Mouse (Mus musculus) embryonic facial prominence, embryonic 15.5 days (tissue): ENCODE measurements around the gene Tesk1. TPM values are rescaled to one million over a fixed set of nuclear protein-coding genes. Genes with fewer than 3 reads are reported as not detected.

ENCODE experiments used
- ATAC-seq: fragments of 200-750 bp; cut with Nextera tagmentation; 2 replicates; pipeline ENCODE4 v1.8.0; 2017; ENCODE audit warnings: low read depth, moderate TSS enrichment; ENCODE audit not compliant: insufficient number of reproducible peaks, low FRiP score, low TSS enrichment
- H3K27ac ChIP-seq: fragments of 300-500 bp; sonication (generic); replicated peaks from 2 replicates; pipeline ENCODE4 v1.5.1; 2015; ENCODE audit warnings: mild to moderate bottlenecking, inconsistent platforms
- H3K27me3 ChIP-seq: fragments of 300-500 bp; sonication (generic); 2 replicates; pipeline ENCODE4 v1.6.1; 2015; ENCODE audit warnings: inconsistent platforms
- H3K36me3 ChIP-seq: fragments of 300-500 bp; sonication (generic); 2 replicates; pipeline ENCODE4 v1.6.1; 2015; ENCODE audit warnings: mild to moderate bottlenecking, inconsistent platforms
- H3K4me1 ChIP-seq: fragments of 300-500 bp; sonication (generic); 2 replicates; pipeline ENCODE4 v1.6.1; 2015; ENCODE audit warnings: inconsistent platforms
- H3K4me2 ChIP-seq: fragments of 300-500 bp; sonication (generic); replicated peaks from 2 replicates; pipeline ENCODE4 v1.6.1; 2015; ENCODE audit warnings: mild to moderate bottlenecking, inconsistent platforms
- H3K4me3 ChIP-seq: fragments of 300-500 bp; sonication (generic); replicated peaks from 2 replicates; pipeline ENCODE4 v1.5.1; 2015; ENCODE audit warnings: mild to moderate bottlenecking, inconsistent platforms
- H3K9ac ChIP-seq: fragments of 300-500 bp; sonication (generic); 2 replicates; pipeline ENCODE4 v1.6.1; 2015; ENCODE audit warnings: inconsistent platforms
- H3K9me3 ChIP-seq: fragments of 300-500 bp; sonication (generic); replicated peaks from 2 replicates; pipeline ENCODE4 v1.6.1; 2016; ENCODE audit warnings: inconsistent platforms
- WGBS: fragments of 180-500 bp; shearing (Covaris S2); methylation state at CpG from one replicate; pipeline ENCODE4 v1.1.7; 2015; 5-methylcytosine and 5-hydroxymethylcytosine counted together
- polyA plus RNA-seq: library from polyadenylated mRNA; unstranded; fragments of >200 nt; fragmentation: Nextera tagmentation; extraction: Ambion mirVana; gene quantifications from 2 replicates; pipeline ENCODE4 v1.2.1, GENCODE M21; 2015

Gene Tesk1
- polyA plus RNA-seq, 1 experiment from 2014 or later = 9.2 TPM

DNA sequence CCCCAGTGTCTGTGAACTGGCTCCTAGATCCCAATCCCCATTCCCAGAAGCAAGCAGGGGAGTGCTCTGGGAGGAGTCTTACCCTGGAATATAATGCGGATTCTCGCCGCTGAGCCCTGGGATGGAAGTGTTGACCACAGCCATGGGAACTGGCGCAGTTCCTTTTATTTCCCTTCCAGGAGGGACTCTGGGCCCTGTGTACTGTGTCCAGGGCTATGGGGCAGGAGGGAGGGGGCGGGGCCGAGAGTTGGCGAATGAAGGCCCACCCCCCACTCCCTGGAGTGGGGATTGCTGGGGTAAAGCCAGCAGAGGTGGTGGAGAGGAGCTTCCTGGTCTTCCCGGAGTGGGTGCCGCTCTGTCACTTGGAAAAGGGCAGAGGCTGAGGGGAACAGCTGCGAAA, 12.8 kb upstream of the Tesk1 start, which contains the start of gene Fam166b:
Fam166b (minus strand) TSS at position 189 of the 400 bp plus-strand sequence.
- Histone ChIP-seq H3K9ac (no peak within 1 kb of the TSS), H3K27ac (no peak within 1 kb of the TSS), H3K4me2 (no peak within 1 kb of the TSS), H3K4me1 (peaks cover 27% of the 10 kb centered on the region), H3K36me3 (peaks cover 27% of the 10 kb centered on the region), H3K9me3 (no peaks in the 10 kb centered on the region), H3K27me3 (peaks cover 41% of the 10 kb centered on the region), H3K4me3 (no peak within 1 kb of the TSS)
- ATAC-seq = no peak
- WGBS = 13% methylated on average over 10 of the region's 10 CpGs

DNA sequence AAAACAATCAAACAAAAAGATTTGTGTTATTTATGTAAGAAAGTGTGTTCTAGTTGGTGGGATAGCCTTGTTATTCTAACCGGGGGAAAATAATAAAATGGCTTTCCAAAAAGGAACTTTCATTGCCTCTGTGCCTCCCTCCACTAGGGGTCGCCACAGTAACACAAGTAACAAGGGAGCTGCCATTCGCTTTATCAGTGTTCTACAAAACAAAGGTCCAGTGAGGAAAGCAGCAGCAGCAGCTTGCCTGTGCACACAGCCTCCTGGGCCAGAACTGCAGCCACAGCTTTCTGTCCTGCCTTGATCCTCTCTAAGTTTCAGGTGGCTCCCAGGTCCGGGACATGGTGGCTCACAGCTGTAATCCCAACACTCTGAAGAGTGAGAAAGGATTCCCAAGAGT, 10.0 kb upstream of the Tesk1 start:
- Histone ChIP-seq H3K9me3 (no peaks in the 10 kb centered on the region), H3K36me3 (peaks cover under 1% of the 10 kb centered on the region; the same call in 1 of the 2 replicates), H3K4me1 (peaks cover 19% of the 10 kb centered on the region), H3K9ac (no peak overlapping the region), H3K27me3 (peaks cover 22% of the 10 kb centered on the region), H3K4me3 (no peak overlapping the region), H3K4me2 (no peak overlapping the region), H3K27ac (no peak overlapping the region)
- ATAC-seq = no peak
- 2% methylated on average over 4 of the region's 4 CpGs for WGBS

DNA sequence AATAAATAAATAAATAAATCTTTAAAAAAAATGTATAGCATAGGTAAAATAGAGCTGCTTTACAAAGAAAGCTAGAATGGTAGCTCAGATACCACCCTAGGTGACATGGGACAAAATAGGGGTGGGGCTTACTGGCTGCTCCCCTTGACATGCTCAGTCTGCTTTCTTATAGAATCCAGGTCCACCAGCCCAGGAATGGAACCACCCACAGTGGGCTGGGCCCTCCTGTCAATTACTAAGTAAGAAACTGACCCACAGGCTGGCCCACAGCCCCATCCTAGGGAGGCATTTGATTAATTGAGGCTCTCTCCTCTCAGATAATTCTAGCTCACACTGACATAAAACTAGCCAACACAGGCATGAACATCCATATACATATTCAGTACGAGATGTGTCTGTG, 8.9 kb upstream of the Tesk1 start:
- WGBS = 78% methylated on average over 1 of the region's 1 CpGs
- no peak overlapping the region for H3K4me2 ChIP-seq
- no peak for ATAC-seq
- no peaks in the 10 kb centered on the region for H3K9me3 ChIP-seq
- no peak overlapping the region for H3K9ac ChIP-seq
- H3K27ac ChIP-seq = no peak overlapping the region
- H3K27me3 ChIP-seq = peaks cover 11% of the 10 kb centered on the region
- H3K36me3 ChIP-seq = no peaks in the 10 kb centered on the region
- no peak overlapping the region for H3K4me3 ChIP-seq
- H3K4me1 ChIP-seq = peaks cover 11% of the 10 kb centered on the region; the same call in 1 of the 2 replicates

DNA sequence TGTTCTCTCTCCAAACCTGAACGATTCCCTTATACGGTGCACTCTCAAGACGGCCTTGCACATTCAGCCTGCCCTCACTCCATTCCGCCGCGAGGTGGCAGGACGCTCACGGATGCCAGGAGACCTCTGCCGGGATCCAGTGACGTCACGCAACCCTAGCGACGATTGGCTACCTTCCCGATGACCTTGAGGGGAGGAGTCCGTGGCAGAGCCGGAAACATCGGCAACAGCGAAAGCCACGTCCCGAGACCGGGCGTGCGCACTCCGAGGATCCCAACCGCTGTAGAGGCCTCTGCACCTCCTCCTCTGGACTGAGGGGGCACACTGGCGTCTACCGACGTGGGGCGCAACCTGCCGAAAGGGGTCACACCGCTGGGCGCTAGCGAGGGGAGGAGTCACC, 305 bp downstream of the Tesk1 start:
- ATAC-seq = peak; percentile 94
- peak overlapping the region; percentile 96 for H3K4me3 ChIP-seq
- peak overlapping the region; percentile 79 for H3K4me2 ChIP-seq
- H3K9ac ChIP-seq = peak overlapping the region; percentile 96
- H3K27me3 ChIP-seq = no peaks in the 10 kb centered on the region
- H3K4me1 ChIP-seq = peaks cover 19% of the 10 kb centered on the region
- WGBS = under 1% methylated on average over 33 of the region's 33 CpGs
- peak overlapping the region; percentile 94 for H3K27ac ChIP-seq
- no peaks in the 10 kb centered on the region for H3K9me3 ChIP-seq
- H3K36me3 ChIP-seq = peaks cover 23% of the 10 kb centered on the region

DNA sequence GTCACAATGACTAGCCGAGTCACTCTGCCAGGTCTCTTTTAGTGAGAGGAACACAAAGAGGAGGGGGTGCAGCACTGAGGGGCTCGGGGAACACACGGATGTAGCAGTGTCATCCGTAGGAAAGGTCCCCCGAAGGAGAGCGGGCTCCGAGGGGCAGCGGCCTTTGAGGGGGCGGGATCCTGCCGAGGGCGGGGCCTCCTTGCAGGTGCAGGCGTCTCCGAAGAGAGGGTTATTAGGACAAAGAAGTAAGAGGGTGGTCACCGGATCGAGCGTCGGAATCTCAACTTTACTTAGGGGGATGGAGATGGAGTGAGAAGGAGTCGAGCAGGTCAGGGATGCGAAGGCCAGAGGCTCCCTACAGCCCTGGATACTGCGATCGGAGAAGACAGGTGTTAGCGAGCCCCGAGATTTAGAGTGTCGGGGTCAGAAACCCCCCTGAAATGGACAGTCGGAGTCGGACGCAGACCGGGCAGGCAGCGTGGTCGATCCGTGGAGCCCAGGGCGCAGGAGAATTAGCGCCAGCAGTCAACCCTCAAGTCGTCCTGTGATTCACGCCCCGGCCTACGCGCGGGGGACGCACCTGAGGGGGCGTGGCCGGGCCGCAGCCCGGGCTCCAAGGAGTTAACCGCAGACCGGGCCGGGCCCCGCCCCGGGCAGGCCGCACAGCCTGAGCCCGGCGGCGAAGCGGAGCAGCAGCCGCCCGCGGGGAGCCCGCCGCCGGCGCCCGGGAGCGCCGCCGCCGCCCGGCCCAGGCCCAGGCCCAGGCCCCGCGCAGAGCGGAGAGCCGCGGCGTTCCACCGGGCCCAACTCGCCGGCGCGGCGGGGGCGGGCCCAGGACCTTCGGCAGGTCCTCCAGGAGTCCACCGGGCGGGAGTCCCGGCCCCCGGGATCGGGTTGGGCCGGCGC, 970 bp downstream of the Tesk1 start:
- Histone ChIP-seq H3K9me3 (no peaks in the 10 kb centered on the region), H3K36me3 (peaks cover 30% of the 10 kb centered on the region), H3K9ac (peak overlapping the region; percentile 96), H3K4me3 (peak overlapping the region; percentile 96), H3K4me1 (peaks cover 23% of the 10 kb centered on the region), H3K27ac (peak overlapping the region; percentile 94), H3K27me3 (no peaks in the 10 kb centered on the region), H3K4me2 (peak overlapping the region; percentile 79)
- peak; percentile 68 for ATAC-seq
- WGBS = under 1% methylated on average over 80 of the region's 88 CpGs

DNA sequence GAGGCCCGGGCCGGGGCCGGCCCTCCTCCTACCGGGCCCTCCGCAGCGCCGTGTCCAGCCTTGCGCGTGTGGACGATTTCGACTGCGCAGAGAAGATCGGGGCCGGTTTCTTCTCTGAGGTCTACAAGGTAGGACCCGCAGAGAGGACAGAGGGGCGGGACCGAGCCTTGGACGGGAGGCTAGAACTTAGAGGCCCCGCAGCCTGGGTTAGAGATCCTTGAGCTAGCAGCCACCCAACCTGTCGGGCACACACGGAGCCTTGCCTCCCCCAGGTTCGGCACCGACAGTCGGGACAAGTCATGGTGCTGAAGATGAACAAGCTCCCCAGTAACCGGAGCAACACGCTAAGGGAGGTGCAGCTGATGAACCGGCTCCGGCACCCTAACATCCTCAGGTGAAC, 1.8 kb downstream of the Tesk1 start:
- peak overlapping the region; percentile 96 for H3K4me3 ChIP-seq
- H3K9ac ChIP-seq = peak overlapping the region; percentile 96
- H3K27ac ChIP-seq = peak overlapping the region; percentile 94
- H3K27me3 ChIP-seq = no peaks in the 10 kb centered on the region
- under 1% methylated on average over 28 of the region's 28 CpGs for WGBS
- peaks cover 30% of the 10 kb centered on the region for H3K4me1 ChIP-seq
- peaks cover 31% of the 10 kb centered on the region for H3K36me3 ChIP-seq
- H3K4me2 ChIP-seq = peak overlapping the region; percentile 79
- no peak for ATAC-seq
- no peaks in the 10 kb centered on the region for H3K9me3 ChIP-seq

DNA sequence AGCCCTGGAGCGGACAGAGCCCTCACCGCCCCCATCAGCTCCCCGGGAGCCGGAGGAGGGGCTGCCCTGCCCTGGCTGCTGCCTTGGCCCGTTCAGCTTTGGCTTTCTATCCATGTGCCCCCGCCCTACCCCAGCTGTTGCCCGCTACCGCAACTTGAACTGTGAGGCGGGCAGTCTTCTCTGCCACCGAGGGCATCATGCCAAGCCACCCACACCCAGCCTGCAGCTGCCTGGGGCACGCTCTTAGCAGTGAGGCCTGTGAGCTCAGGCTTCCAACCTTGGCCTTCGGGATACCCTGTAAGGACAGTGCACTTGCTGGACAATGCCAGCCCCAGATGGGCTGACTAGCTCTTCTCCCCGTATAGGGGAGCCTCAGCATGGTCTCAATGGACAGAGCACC, 5.5 kb downstream of the Tesk1 start:
- H3K27me3 ChIP-seq = 0 out of 2 replicates have a peak, but pooled peaks cover 3% of the 10 kb centered on the region
- no peak overlapping the region for H3K4me3 ChIP-seq
- H3K4me1 ChIP-seq = peaks cover 31% of the 10 kb centered on the region
- H3K9me3 ChIP-seq = no peaks in the 10 kb centered on the region
- H3K27ac ChIP-seq = peak overlapping the region; percentile 5; the same call in 1 of the 2 replicates
- 80% methylated on average over 13 of the region's 13 CpGs for WGBS
- H3K9ac ChIP-seq = no peak overlapping the region
- H3K36me3 ChIP-seq = peaks cover 31% of the 10 kb centered on the region
- peak; percentile 32 for ATAC-seq
- no peak overlapping the region for H3K4me2 ChIP-seq

DNA sequence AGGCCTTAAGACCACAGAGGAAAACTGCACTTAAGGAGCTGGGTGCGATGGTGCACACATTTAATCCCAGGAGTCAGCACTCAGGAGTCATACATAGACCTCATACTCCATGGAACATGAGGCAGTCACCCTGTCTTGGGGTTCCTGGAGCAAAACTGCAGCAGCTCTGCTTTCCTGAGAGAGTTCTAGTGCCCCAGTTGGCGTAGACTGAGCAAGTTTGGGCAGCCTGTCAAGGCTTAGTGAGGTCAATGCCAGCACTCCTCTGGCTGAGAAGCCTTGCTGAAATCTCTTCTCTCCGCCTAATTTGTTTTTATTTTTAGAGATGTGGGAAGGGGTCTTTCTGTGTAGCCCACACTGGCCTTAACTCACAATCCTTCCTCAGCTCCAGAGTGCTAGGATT, 6.8 kb downstream of the Tesk1 start:
- H3K4me3 ChIP-seq = no peak overlapping the region
- WGBS = 82% methylated on average over 3 of the region's 3 CpGs

DNA sequence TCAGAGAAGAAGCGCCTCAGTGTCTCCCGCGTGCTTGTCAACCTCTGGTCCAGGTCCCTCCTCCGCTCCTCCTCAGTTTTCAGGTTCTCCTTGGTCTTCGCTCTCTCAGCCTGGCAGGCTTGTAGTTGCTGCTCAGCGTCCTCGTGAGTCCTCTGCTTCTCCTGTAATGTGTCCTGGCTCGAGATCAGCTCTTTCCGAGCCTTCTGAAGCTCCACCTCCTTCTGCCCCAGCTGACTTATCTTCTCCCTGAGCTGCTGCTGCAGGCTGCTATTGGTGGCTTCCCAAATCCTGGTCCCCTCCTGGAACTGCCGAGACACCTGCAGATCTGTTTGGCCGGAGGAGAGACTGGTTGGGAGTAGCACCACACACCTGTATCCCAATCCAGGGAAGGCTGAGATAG, 10.6 kb downstream of the Tesk1 start:
- WGBS = 50% methylated on average over 11 of the region's 11 CpGs
- ATAC-seq = no peak

More for the DNA sequence above, 6.8 kb downstream of the Tesk1 start:
- no peak for ATAC-seq
- Histone ChIP-seq H3K27ac (no peak overlapping the region), H3K4me1 (peaks cover 38% of the 10 kb centered on the region), H3K9ac (no peak overlapping the region), H3K36me3 (peaks cover 31% of the 10 kb centered on the region), H3K27me3 (peaks cover 12% of the 10 kb centered on the region; the same call in 1 of the 2 replicates), H3K9me3 (no peaks in the 10 kb centered on the region), H3K4me2 (no peak overlapping the region)

DNA sequence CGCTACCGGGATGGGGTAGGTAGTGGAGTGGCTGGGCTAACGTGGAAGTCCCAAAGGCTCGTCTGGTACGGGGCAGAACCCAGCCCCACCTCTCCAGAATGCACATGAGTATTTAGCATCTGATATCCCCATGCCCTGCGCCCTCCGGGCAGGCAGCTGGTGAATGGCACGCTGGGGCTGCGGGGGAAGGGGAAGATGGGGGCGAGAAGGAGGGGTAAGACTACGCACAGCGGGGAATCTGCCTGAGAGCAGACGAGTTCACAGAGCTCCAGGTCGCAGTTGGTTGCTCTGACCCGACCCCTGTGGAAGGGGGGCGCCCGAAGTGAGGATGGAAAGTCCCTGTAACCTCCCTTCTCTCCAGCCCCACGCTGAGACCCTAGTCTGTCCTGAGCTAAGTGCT, 11.7 kb downstream of the Tesk1 start:
- H3K36me3 ChIP-seq = no peaks in the 10 kb centered on the region
- peak overlapping the region; percentile 29 for H3K4me3 ChIP-seq
- ATAC-seq = no peak
- H3K4me2 ChIP-seq = peak overlapping the region; percentile 53
- H3K27me3 ChIP-seq = peaks cover 24% of the 10 kb centered on the region; the same call in 1 of the 2 replicates
- no peak overlapping the region for H3K27ac ChIP-seq
- peak overlapping the region; percentile 28; the same call in 1 of the 2 replicates for H3K9ac ChIP-seq
- under 1% methylated on average over 18 of the region's 18 CpGs for WGBS
- H3K4me1 ChIP-seq = peaks cover 20% of the 10 kb centered on the region
- no peaks in the 10 kb centered on the region for H3K9me3 ChIP-seq

More for the DNA sequence above, 10.6 kb downstream of the Tesk1 start:
- H3K27ac ChIP-seq = no peak overlapping the region
- peaks cover 24% of the 10 kb centered on the region; the same call in 1 of the 2 replicates for H3K27me3 ChIP-seq
- no peak overlapping the region for H3K4me2 ChIP-seq
- peaks cover 5% of the 10 kb centered on the region for H3K36me3 ChIP-seq
- no peak overlapping the region for H3K9ac ChIP-seq
- no peaks in the 10 kb centered on the region for H3K9me3 ChIP-seq
- peaks cover 28% of the 10 kb centered on the region for H3K4me1 ChIP-seq
- H3K4me3 ChIP-seq = no peak overlapping the region

DNA sequence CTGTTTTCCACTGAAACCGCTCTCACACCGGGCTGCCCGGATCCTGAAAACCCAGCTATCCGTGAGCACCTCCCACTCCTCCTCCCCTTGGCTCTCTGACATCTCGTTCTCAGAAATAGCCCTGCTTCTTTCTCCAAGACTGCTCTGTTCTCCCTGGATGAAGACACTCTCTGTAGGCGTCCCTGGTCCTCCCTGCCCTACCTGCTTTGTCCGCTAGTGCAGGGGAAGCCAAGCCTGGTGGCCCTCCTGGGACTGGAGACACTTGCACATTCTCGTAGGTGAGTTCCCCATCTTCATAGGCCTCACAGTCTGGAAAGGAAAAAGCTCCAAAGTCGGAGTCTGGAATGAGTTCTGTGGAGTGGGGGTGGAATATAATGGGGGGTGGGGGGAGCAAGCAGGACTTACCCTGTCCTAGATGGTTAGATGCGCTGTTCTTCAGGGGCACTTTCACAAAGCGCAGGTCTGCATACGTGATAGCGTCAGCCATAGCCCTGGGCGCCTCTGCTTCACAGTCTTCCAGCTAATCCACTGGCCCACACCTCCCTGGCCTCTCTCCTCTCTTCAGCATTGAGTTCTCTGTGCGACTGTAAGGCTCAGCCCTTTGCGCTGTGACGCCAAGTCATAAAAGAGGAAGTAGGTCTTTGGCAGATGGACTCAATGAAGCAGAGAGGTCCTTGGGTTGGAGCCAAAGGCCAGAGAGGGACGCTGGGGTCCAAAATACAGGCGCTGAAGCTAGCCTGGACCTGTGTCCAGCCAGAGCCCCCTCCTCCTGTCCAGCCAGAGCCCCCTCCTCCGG, 12.5 kb downstream of the Tesk1 start, which contains the start of gene Cd72:
Cd72 (minus strand) TSS at position 588 of the 796 bp plus-strand sequence.
- H3K9ac ChIP-seq = peak within 1 kb of the TSS; percentile 28; the same call in 1 of the 2 replicates
- H3K4me2 ChIP-seq = peak within 1 kb of the TSS; percentile 53
- H3K36me3 ChIP-seq = no peaks in the 10 kb centered on the region
- H3K4me3 ChIP-seq = peak within 1 kb of the TSS; percentile 29
- ATAC-seq = no peak
- H3K27me3 ChIP-seq = peaks cover 24% of the 10 kb centered on the region; the same call in 1 of the 2 replicates
- no peaks in the 10 kb centered on the region for H3K9me3 ChIP-seq
- peaks cover 18% of the 10 kb centered on the region for H3K4me1 ChIP-seq
- no peak within 1 kb of the TSS for H3K27ac ChIP-seq
- 31% methylated on average over 20 of the region's 20 CpGs for WGBS
